In the genomic region with DNA sequence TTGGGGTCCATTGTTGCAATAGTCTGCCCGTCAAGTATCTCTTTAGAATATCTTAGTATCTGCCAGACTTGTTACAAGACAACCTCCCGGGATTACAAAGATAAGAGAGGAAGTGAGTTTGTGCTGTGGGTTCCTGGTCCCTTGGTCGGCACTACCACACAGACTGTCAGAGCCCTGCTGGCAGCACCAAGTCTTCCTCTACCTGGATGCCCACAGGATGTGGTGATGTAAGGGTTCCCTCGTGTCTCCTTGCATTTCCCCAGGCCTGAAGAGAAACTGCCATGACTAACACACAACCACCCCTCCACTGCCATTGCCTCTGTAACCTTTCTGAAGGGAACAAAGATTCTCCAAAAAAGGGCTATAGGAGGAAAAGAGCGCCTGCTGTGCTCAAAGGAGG, we compare ENCODE assay signal across 24 mouse cellular contexts. TPM values are rescaled to one million over a fixed set of nuclear protein-coding genes. Genes with fewer than 3 reads are reported as not detected.
A peak's percentile ranks its signal among the peaks of the same experiment; 100 is the strongest.
DNase-seq lines count a peak whose midpoint lies in the region; ATAC-seq lines count a peak whose summit lies in the region.
"Had no signal": no experiment of that assay in that cellular context is flagged by ENCODE, and none has a peak within 500 bp of the region (broad histone marks: within the 10 kb centered on the region; RNA-seq: fewer than 3 reads in every experiment).

No protein-coding gene starts in this region.

- ATAC-seq in common myeloid progenitor, adult 5-6 weeks (replicated peaks; ENCODE audit: low read depth, poor library complexity, severe bottlenecking): peak; percentile 77
- ATAC-seq in hematopoietic stem cell, adult 5-6 weeks (replicated peaks in 1 of 2; ENCODE audit: insufficient read depth in 1 of 2, low FRiP score in 2 of 2, low TSS enrichment in 1 of 2, low read depth in 1 of 2, poor library complexity in 2 of 2, severe bottlenecking in 2 of 2): peak; percentile 59; a peak in 3 of 4 replicates
- ATAC-seq in liver, embryonic 11.5 days (replicated peaks; ENCODE audit: low FRiP score): no peak
- ATAC-seq: activated CD4-positive, CD25-positive, alpha-beta regulatory T cell, adult 4 months had no signal

- whole genome bisulfite sequencing in liver, embryonic 11.5 days: 39% methylated on average over 5 of the region's 5 CpGs

- H3K4me3 ChIP-seq in liver, embryonic 11.5 days (ENCODE audit: low read depth, low read length): no peak overlapping the region
- H3K4me3 ChIP-seq: embryonic facial prominence, embryonic 13.5 days; embryonic facial prominence, embryonic 15.5 days; erythroblast, embryonic 14.5 days; forebrain, embryonic 10.5 days; forebrain, embryonic 12.5 days had no signal

- no peaks in the 10 kb centered on the region for H3K27me3 ChIP-seq in liver, embryonic 11.5 days (replicated peaks; ENCODE audit: control insufficient read depth, insufficient read depth, low read length)
- H3K27me3 ChIP-seq: embryonic facial prominence, embryonic 13.5 days; embryonic facial prominence, embryonic 15.5 days had no signal

- no peak overlapping the region for H3K9ac ChIP-seq in liver, embryonic 11.5 days (ENCODE audit: low read depth, low read length)
- H3K9ac ChIP-seq: embryonic facial prominence, embryonic 13.5 days; embryonic facial prominence, embryonic 15.5 days; forebrain, embryonic 12.5 days had no signal

- no peak overlapping the region for H3K27ac ChIP-seq in liver, embryonic 11.5 days (ENCODE audit: low read depth, low read length)
- H3K27ac ChIP-seq: embryonic facial prominence, embryonic 13.5 days; embryonic facial prominence, embryonic 15.5 days; forebrain, embryonic 10.5 days; forebrain, embryonic 12.5 days had no signal

- H3K4me1 ChIP-seq in liver, embryonic 11.5 days (replicated peaks; ENCODE audit: control insufficient read depth, insufficient read depth, low read length): no peaks in the 10 kb centered on the region
- H3K4me1 ChIP-seq: forebrain, embryonic 10.5 days; forebrain, embryonic 12.5 days had no signal

- H3K36me3 ChIP-seq in liver, embryonic 11.5 days (ENCODE audit: control insufficient read depth, insufficient read depth, low read length): no peaks in the 10 kb centered on the region
- H3K36me3 ChIP-seq: embryonic facial prominence, embryonic 13.5 days; embryonic facial prominence, embryonic 15.5 days; forebrain, embryonic 10.5 days; forebrain, embryonic 12.5 days had no signal

- peak; percentile 16 for DNase-seq in thymus, postnatal 4 days
- no peak for DNase-seq in thymus, postnatal 14 days
- no peak for DNase-seq in urinary bladder, postnatal 14 days (ENCODE audit: low spot score)
- DNase-seq in left cerebral cortex, adult 11 months (ENCODE audit: low spot score): no peak
- no peak for DNase-seq in liver, embryonic 11.5 days (ENCODE audit: low spot score)
- DNase-seq: adrenal gland, adult 8-10 months; adrenal gland, postnatal 14 days; adrenal gland, postnatal 36 days; cerebellum, adult 11-12 months; cerebellum, adult 2 months; cerebellum, adult 9-10 months; cerebellum, postnatal 10 days; cerebellum, postnatal 25 days; embryo, embryonic 11 days had no signal

- H3K9me3 ChIP-seq in liver, embryonic 11.5 days (ENCODE audit: control insufficient read depth, low read length): no peaks in the 10 kb centered on the region
- H3K9me3 ChIP-seq: embryonic facial prominence, embryonic 13.5 days; embryonic facial prominence, embryonic 15.5 days; forebrain, embryonic 10.5 days; forebrain, embryonic 12.5 days had no signal

- H3K4me2 ChIP-seq in liver, embryonic 11.5 days: no peak overlapping the region
- H3K4me2 ChIP-seq: embryonic facial prominence, embryonic 13.5 days; embryonic facial prominence, embryonic 15.5 days; forebrain, embryonic 12.5 days had no signal

RNA-seq across cellular contexts. Expression of gene Fmod, which starts 11.1 kb away (rescaled TPM):
- total RNA-seq in common myeloid progenitor, adult 5-6 weeks (2017): not detected in 2 replicates
- not detected in 2 replicates for total RNA-seq in hematopoietic stem cell, adult 5-6 weeks (2017)
- polyA plus RNA-seq in liver, embryonic 11.5 days (2014; fragmentation: Nextera tagmentation; extraction: Ambion mirVana): 2.7 and 3.9 TPM in 2 replicates
- total RNA-seq: ES-E14, MEL had no signal
- polyA plus RNA-seq: activated CD4-positive, CD25-positive, alpha-beta regulatory T cell, adult 4 months; erythroblast, embryonic 14.5 days had no signal

RNA-seq across cellular contexts. Expression of gene Btg2, which starts 52.9 kb away (rescaled TPM):
- 87.7 and 93.6 TPM in 2 replicates for total RNA-seq in common myeloid progenitor, adult 5-6 weeks (2017)
- total RNA-seq in hematopoietic stem cell, adult 5-6 weeks (2017): 141 and 174 TPM in 2 replicates
- 38.6 and 39.9 TPM in 2 replicates for polyA plus RNA-seq in liver, embryonic 11.5 days (2014; fragmentation: Nextera tagmentation; extraction: Ambion mirVana)
